Mouse (Mus musculus): ENCODE measurements at regions not wholly inside any gene's neighbourhood (a gene's known extent, or its start where the extent isn't known, plus 50 kb on each side); places are given as distances from the start of the nearest gene placed in this dataset.

- TF ChIP-seq CTCF (IDR thresholded peaks at IDR 0.05; ENCODE audit: borderline replicate concordance, insufficient read depth, low read depth, low read length) (no peak), POLR2A (IDR thresholded peaks at IDR 0.05; ENCODE audit: borderline replicate concordance, insufficient read depth, low read length) (no peak)
Observed at GRCm38 (mm10) chr1:122230442-122230841, 662.7 kb upstream of the Ddx18 start.
